Mouse (Mus musculus): ENCODE results near the gene Ahctf1.

- TF ChIP-seq GATA1 (IDR thresholded peaks at IDR 0.05; ENCODE audit: low read depth, low read length) (no peak), CTCF (IDR thresholded peaks at IDR 0.05 in 2 of 3, conservative IDR thresholded peaks at IDR 0.05 in 1 of 3; ENCODE audit: control insufficient read depth in 1 of 3, insufficient read depth in 1 of 3, low read depth in 2 of 3, low read length in 3 of 3, poor library complexity in 1 of 3, severe bottlenecking in 1 of 3) (no peak), USF1 (IDR thresholded peaks at IDR 0.05; ENCODE audit: low read depth, low read length) (no peak), ZNF384 (IDR thresholded peaks at IDR 0.05; ENCODE audit: low read depth, low read length) (no peak), USF2 (IDR thresholded peaks at IDR 0.05; ENCODE audit: borderline replicate concordance in 1 of 2, insufficient read depth in 1 of 2, low read depth in 1 of 2, low read length in 2 of 2) (no peak)
These were observed 30.1 kb upstream of the Ahctf1 start for GRCm38 (mm10) chr1:179833596-179833995.

Data from MEL (cell line).